Mouse (Mus musculus) G1E (cell line): Measurements from ENCODE around the gene Jhy.

ENCODE experiments used
- CTCF ChIP-seq: IDR thresholded peaks from 2 replicates; pipeline ENCODE4 v1.5.1; 2012; ENCODE audit warnings: low read depth, low read length, inconsistent platforms, mixed read lengths
- GATA2 ChIP-seq: IDR thresholded peaks from 2 replicates; pipeline ENCODE4 v1.6.1; 2012; ENCODE audit warnings: low read depth, low read length, inconsistent platforms, borderline replicate concordance

- TF ChIP-seq CTCF (no peak), GATA2 (no peak)
Observed at GRCm38 (mm10) chr9:41004415-41004814, 40.5 kb upstream of the Jhy start, which contains the start of gene Crtam.
